Mouse (Mus musculus) thymus, adult 2 months (tissue): ENCODE measurements around the gene Aven.

Experiments
- CTCF ChIP-seq: fragments of 200-500 bp; IDR thresholded peaks from 2 replicates; pipeline ENCODE4 v1.5.1; 2012; ENCODE audit warnings: mild to moderate bottlenecking, control low read depth, low read length, moderate library complexity, borderline replicate concordance; ENCODE audit not compliant: control insufficient read depth, poor library complexity, insufficient read depth; ENCODE audit errors: extremely low read depth
- POLR2A ChIP-seq: fragments of 200-500 bp; IDR thresholded peaks from 2 replicates; pipeline ENCODE4 v1.6.1; 2012; ENCODE audit warnings: mild to moderate bottlenecking, low read length, control low read depth, moderate library complexity; ENCODE audit not compliant: control insufficient read depth, poor library complexity, insufficient read depth; ENCODE audit errors: extremely low read depth

- TF ChIP-seq CTCF (no peak), POLR2A (no peak)
These were observed 104.3 kb downstream of the Aven start for GRCm38 (mm10) chr2:112597064-112597463.
